Mouse (Mus musculus) urinary bladder, postnatal 10 days (tissue): Measurements from ENCODE around the gene Ube2r2.

Experiments
- DNase-seq: peaks from one replicate; pipeline ENCODE4 v3.0.0; 2022; ENCODE audit warnings: low spot score

Gene Ube2r2

GRCm38 (mm10) chr4:41179825-41180725, 44.5 kb downstream of the Ube2r2 start:
- DNase-seq, result no peak

- no peak for DNase-seq
Observed at GRCm38 (mm10) chr4:41189809-41190208, 54.3 kb downstream of the Ube2r2 start.

- DNase-seq, result no peak
Observed at GRCm38 (mm10) chr4:41192544-41193512, 57.3 kb downstream of the Ube2r2 start.

GRCm38 (mm10) chr4:41195328-41195727, 59.8 kb downstream of the Ube2r2 start:
- DNase-seq, result no peak

- DNase-seq, result no peak
Observed at GRCm38 (mm10) chr4:41196861-41197610, 61.5 kb downstream of the Ube2r2 start.

GRCm38 (mm10) chr4:41202135-41202534, 66.6 kb downstream of the Ube2r2 start:
- DNase-seq, result no peak

- DNase-seq, result no peak
Observed at GRCm38 (mm10) chr4:41205751-41206150, 70.2 kb downstream of the Ube2r2 start.

- DNase-seq, result no peak
Observed at GRCm38 (mm10) chr4:41208050-41208449, 72.5 kb downstream of the Ube2r2 start.

GRCm38 (mm10) chr4:41225412-41225811, 89.9 kb downstream of the Ube2r2 start:
- no peak for DNase-seq

GRCm38 (mm10) chr4:41226351-41226750, 90.8 kb downstream of the Ube2r2 start:
- DNase-seq, result no peak

GRCm38 (mm10) chr4:41235621-41236020, 100.1 kb downstream of the Ube2r2 start:
- no peak for DNase-seq

GRCm38 (mm10) chr4:41240916-41241315, 105.4 kb downstream of the Ube2r2 start:
- no peak for DNase-seq
